Mouse (Mus musculus): ENCODE data around the gene Triap1.
"Not testable (repeated sequence)": the region's sequence is repeated elsewhere in the genome, so short reads cannot be mapped to it uniquely, and the experiment has no call there.

Triap1 gene

DNA sequence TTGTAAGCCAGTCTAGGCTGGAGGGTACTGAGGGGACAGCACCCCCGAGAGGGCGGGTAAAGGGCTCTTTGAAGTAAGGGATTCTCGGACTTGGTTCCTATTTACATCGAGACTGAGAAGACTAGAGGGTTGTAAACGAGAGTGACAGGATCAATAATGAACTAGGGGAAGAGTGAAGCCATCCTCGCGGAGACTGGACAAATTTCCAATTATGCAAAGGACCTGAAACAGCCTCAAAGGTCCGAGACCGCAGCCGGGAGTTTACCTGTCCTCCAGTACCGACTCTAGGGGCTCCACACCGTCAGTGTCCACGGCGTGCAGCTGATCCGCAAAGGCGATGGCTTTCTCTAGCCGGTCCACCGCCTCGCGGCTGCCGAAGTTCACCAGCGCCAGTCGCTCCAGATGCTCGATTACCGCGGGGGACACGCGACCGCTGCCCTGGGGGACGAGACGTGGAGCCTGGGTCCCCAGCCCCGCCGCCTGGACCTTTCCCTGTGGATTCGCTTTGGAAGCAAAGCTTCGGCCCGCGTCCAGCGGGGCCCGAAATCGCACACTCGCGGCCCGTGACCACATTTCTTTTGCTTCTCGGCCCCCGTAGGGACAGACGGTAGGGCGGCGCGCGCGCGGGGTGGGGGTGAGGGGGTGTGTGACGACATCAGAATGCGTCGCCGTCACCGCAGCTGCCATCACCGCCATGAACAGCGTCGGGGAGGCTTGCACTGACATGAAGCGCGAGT, at the start of gene Triap1, which contains the start of gene Gatc:
Triap1 (plus strand) TSS at position 649 of the 737 bp plus-strand sequence.
Gatc (minus strand) TSS at position 602 of the 737 bp plus-strand sequence.
- DNase-seq (ENCODE audit: low spot score): peak; percentile 86

DNA sequence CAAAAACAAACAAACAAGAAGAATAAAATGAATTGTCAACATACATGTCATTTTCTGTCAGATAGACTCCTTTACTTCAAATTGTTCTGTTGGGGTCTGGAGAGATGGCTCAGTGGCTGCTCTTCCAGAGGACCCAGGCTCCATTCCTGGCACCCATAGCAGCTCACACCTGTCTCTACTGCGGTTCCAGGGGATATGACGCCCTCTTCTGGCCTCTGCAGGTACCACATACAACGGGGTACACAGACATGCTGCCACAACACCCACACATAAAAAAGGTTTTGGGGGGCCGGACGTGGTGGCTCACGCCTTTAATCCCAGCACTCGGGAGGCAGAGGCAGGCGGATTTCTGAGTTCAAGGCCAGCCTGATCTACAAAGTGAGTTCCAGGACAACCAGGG, 46.9 kb upstream of the Triap1 start:
- DNase-seq (ENCODE audit: low spot score): no peak

DNA sequence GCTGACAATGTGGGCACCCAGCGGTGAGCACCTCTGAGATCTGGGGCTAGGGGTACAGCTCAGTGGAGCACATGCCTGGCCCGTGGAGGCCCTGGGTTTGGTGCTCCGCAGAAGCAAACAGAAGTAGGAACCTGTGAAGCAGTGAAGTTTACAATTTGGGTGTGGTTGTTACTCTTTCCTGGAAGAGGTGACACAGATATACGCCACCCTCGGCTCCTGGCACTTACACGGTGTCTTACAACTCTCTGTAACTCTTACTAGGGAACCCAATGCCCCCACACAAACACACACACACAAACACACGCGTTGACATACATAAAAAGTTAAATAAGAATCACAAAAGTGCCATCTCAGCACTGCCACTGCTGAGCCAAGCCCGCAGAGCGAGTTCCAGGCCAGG, 44.7 kb upstream of the Triap1 start:
- DNase-seq (ENCODE audit: low spot score): no peak

DNA sequence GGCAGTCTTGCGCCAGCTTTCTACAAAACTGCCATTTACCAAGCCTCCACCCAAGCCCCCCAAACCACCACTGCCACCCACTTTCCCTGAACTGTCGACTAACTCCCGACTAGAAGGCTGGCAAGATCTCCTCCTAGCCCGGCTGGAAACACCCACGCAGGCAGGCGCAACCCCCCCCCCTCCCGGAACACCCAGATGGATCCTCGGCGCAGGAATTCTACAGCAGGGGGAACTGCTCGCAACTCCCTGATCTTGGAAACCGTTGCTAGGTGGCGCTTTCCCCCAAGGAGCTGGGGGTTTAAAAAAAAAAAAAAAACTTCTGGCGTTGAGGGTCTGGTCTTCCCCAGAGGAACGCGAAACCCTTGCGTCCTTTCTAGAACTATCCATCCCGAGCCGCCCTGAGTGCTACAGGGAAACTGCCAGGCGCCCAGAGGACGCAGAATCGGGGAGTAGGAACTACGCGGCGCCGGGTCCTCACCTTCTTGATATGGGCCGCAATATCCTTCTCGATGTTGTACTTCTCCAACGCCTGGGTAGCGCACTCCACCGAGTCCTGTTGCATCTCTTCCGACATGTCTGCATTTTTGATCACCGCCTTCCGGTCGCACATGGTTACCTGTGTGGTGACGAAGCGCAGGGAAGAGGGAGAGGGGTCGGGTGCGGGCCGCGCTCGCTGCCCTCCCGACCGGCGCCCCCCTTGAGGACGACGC, 40.8 kb upstream of the Triap1 start:
- peak; percentile 62 for DNase-seq (ENCODE audit: low spot score)

DNA sequence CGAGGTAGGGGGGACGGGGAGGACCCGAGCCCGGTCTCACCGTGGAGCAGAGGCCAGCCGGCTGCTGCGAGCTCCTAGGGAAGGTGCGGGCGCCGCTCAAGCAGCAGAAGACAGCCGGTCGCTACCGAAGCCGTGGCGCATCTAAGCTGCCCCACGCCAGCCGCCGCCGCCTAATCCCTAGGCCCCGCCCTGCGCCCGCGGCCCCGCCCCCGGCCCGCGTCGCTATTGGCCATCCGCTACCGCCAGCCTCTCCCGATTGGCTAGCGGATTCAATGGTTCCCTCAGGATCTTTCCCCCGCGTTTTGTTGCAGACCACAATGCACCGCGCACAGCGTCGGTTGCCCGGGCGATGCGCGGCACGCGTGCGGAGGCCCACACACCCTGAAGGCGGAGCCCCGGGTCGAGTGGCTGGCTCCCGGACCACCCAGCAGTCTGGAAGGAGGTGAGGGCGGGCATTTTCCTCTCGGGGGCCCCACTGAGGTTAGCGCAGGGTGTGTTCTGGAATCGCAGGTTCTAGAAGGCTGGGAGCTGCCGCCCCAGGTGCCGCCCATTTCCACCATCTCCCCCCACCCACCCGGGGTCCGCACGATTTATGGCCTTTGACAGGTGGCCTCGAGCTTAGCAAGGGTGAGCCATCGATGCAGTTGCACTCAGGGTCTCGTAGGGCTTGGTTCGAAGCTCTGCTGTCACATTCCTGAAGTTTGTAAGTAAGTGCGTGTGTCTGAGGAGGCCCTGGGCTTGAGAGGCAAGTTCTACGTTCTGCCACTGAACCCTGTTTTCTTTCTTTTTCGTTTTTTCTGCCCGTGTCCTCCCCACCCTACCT, 40.0 kb upstream of the Triap1 start, which contains the start of gene Dynll1:
Dynll1 (minus strand) TSS at position 208 of the 823 bp plus-strand sequence.
- DNase-seq (ENCODE audit: low spot score): peak; percentile 99

DNA sequence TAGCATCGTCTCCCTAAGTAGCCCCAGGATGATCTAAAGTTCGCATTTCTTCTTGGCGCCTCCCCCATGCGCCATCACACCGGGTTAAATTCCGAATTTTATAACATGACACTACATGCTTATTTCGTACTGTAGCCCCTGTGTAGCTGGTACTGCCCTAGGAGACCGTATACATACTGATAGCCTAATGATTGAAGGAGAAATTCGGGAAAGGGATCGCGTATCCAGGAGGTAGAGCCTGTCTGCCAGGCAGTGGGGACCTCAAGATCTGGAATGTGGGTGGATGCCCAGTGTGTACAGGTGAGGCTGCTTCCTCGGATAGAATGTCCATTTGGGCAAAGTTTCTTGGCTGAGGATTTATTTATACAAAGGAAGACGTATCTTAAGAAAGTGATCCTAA, 39.4 kb upstream of the Triap1 start:
- DNase-seq (ENCODE audit: low spot score): no peak

DNA sequence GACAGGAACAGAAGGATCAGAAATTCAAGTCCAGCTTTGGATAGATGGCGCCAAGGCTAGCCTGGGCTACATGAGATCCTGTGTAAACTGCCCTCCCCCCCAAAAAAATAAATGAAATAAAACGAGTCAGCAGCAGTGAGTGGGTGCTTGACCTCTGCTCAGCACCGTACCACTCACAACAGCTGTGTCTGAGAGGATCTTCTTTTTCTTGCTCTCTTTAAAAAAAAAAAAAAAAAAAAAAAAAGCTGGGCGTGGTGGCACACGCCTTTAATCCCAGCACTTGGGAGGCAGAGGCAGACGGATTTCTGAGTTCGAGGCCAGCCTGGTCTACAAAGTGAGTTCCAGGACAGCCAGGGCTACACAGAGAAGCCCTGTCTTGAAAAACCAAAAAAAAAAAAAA, 38.8 kb upstream of the Triap1 start:
- not testable (repeated sequence) for DNase-seq (ENCODE audit: low spot score)

DNA sequence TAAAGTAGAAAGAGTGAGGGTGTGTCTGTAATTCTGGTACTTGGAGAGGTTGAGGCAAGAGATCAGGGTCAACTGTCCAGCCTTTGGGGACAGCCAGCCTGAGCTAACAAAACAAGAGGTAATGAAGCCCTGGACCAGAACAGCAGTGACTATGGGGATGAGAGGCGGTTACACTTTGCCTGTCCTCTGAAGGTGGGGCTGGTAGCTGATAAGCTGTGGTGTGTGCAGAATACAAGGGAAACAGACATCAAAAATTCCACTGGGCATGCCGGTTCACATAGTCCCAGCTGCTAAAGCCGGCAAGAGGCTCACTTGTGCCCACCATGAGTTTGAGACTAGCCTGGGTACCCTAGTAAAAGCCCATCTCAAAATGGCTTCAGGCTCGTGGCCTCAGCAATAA, 28.7 kb upstream of the Triap1 start:
- no peak for DNase-seq (ENCODE audit: low spot score)

DNA sequence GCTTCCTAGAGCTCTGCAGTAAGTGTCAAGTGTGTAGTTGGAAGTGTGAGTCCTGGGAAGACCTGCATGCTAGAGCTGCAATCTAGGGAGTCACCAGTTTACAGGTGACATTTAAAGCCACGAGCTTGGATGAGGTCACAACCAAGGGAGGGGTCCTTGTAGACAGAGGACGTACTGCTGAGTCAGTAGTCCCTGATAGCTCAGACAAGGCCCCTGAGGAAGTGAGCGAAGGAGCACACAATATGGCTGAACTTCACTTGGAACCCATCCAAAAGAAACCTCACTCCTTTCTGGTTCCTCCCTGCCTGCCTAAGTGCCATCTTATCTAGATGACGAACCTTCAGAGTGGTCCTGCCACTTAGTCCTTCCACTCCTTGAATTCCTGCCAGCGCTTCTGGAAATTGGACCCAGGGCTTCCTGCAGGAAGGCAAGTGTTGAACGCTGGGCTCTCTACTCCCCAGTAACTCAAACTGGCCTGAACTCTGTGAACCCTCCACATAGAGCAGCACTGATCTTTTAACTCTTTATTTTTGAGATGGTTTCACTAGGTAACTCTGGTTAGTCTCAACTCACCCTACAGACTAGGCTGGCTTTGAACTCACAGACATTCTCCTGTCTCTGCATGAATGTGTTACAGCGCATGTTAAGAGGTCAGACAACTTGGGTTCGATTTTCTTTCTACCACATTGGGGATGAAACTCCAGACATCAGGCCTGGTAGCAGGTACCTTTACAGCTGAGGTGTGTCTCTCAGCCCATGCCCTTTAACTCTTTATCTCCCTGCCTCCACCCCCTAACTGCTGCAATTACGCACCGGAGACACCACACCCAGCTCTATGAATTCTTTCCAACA, 28.0 kb upstream of the Triap1 start:
- no peak for DNase-seq (ENCODE audit: low spot score)

DNA sequence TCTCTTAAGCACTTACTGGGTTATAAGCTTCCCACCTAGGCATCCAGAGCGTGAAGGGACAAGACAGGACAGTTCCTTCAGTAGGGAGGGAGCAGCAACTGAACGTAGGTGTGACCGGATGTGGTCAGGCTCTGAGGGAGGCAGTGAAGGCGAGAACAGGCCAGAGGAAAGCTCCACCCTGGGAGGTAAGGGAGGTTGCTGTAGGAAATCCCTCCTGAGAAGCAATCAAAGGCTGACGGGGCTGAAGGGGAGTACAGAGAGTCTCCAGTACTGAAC, 27.4 kb upstream of the Triap1 start:
- DNase-seq (ENCODE audit: low spot score): no peak

DNA sequence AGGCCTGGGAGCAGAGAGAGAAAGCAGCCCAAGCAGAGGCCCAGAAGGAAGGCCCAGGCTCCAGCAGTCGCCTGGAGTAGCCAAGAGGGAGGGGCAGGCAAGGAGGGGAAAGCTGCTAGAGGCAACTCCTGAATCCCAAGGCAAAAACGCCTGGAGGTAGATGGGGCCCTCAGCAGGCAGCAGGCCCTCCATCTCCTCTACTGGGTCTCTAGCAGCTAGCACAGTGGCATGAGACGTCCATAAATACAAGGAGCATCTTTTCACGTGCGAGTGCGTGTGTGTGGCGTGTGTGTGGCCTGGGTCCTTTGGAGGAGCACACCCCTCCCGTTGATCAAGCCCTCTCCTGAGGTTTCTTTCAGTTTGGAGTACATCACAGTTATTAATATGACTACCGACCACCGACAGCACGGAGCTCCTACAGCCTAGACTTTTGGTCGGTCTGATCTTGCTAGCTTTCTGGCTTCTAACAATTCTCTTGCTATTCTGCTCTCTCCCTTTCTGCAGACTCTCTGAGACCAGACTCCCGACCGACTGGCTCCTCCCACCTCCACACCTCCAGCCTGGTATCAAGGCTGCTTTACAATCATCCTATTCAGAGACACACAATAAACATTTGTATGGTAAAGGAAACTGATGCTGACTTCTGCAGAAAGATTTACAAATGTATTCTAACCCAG, 23.9 kb upstream of the Triap1 start:
- DNase-seq (ENCODE audit: low spot score): no peak

DNA sequence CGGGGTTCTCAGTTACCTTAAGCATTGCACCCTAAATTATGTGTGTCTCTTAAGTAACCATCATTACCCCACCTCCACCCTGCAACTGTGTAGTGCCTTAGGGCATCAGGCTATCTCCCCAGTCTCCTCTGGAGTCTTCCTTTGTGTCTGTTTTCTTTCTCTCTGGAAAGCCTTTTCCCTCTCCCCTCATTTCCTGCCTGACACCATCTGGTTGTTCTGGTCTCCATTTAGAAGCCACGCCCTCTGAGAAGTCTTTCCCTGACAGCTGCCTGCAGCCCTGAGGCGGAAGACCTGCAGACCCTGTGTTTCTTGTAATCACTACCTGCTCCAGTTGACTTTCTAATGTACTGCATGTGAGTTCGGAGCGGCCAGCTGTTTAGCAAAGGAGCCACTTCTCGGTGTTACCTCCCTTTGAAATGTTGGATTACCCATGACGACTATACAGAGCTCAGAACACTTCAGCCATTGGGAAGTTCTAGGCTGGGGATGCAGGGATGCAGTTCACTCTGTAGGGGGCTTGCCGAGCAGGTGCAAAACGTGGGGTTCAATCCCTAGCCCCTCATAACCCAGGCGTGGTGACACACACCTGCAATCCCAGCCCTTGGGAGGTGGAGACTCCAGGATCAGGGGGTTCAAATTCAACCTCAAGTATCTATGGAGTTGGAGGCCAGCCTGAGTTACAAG, 23.2 kb upstream of the Triap1 start:
- no peak for DNase-seq (ENCODE audit: low spot score)

DNA sequence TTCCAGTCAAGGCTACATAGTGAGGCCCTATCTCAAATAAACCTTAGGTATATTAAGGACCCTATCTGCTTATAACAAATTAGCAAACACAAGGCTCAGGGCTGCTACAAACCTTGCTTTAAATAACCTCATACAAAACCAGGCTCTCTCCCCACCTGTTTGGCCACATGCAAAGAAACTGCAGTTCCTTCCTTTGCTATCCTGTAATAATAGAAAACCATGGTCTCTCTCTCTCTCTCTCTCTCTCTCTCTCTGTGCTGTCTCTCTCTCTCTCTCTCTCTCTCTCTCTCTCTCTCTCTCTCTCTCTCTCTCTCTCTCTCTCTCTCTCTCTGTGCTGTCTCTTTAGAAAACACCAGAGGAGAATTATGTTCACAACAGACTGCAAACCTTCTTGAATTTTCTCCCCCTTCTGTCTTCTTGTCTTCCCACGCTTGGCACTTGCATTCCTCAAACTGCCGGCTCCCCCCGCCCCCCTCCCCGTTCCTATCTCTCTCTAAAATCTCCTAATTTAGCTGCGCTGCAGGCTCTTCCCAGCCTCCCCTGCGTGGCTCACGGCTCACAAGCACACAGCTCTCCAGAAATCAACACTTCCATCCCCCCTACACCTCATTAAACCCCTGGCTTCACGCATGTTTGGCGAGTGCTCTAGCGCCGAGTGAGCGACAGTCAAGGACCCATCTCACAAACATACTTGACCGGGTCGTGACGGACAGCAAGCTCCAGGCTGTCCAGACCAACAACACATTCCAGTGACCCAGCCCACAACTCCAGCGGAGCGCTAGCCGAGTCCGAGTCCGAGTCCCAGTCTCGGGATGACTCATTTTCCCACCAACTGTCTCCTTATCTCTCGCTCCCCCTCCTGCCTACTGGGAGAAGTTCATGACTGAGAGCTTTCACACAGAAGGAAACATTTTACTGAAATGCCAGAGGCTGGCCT, 21.8 kb upstream of the Triap1 start:
- peak; percentile 75 for DNase-seq (ENCODE audit: low spot score)

DNA sequence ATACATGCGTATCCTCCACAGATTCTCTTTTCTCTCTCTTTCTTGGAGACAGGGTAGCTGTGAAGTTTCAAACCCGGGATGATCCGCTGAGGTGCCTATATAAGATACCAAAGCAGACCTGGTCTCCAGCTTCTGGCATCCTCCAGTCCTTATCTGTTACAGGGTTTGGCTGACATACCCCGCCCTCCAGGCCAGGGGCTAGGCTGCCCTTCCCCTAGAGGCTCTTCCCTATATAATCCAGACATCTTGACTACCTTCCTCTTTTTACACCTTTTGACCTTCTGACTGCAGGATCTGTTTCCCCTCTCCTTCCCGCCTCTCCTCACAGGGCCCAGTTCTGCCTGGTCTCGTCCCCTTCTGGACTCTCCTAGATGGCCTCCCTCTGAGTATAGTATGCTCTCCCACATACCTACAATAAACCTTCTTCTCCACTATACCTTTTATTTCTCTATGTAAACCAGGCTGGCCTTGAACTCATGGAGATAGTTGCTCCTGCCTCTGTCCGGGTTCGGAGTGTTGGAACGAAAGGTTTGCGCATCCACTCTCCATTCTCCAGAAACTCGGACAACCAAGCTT, 14.7 kb upstream of the Triap1 start:
- DNase-seq (ENCODE audit: low spot score): no peak

DNA sequence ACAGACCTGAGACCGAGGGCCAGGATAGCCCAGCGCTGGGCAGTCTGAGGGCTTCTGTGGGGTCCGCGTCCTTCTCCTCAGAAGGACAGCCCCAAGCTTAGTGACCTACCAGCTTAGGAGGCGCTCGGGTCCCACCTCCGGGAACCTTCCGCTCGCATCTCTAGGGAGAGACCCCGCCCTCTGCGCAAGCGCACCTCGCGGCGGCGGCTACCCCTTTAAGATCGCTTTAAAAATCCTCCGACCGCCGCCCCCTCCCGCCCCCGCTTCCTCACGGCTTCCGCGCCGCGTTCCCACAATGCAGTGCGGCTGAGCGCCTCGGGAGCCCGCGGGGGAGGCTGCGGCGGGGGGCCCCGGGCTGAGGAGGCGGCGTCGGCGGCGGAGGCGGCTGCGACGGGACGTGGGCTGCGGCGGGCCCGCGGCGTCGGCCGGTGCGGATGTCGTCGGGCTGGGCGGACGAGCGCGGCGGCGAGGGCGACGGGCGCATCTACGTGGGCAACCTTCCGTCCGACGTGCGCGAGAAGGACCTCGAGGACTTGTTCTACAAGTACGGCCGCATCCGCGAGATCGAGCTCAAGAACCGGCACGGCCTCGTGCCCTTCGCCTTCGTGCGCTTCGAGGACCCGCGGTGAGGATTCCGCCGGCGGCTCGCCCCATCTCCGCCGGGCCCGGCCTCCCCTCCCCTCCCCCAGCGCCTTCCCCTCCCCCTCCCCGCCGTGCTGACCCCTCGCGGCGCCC, 14.0 kb upstream of the Triap1 start, which contains the start of gene Srsf9:
Srsf9 (plus strand) TSS at position 303 of the 735 bp plus-strand sequence.
- peak; percentile 93 for DNase-seq (ENCODE audit: low spot score)

DNA sequence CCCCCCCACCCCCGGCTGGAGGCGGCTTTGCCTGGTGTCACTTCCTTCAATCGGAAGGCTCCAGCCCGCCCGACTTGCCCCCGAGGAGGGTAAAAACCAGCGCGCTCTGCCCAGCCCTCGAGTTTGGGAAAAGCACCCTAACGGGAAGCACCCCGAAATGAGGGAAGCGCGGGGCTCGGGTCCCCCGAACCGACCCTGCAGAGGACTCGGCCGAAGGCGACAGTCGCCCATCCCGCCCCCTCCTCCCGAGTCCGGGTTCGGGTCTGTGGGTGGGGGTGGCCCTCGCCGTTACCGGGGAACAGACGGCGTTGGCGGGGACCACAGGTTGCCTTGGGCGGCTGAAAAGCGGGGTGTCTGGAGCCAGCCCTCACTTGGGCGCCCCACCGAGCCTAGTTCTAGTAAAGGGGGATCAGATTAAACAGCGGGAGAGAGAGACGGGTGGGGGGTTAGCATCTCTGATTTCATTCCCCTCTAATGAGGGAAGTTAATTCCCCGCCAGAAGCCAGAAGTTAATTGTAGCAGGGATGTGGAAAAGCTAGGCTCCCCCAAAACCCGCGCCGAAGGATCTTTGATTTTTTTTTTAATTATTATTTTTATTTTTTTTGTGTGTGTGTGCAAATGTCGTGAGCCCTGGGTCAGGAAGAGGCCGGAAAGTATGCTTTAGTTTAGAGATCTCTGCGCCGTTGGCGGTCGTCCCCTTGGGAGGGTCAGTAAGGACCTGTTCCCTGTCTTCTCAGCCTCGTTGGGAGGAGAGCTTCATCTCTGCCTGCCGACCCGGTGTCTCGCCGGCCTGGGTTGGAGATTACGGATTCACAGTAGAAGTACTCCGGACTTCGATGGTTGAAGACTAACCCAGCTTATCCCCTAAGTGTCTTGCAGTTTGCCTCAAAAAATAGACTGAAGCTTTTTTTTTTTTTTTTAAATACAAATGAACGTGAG, 13.1 kb upstream of the Triap1 start:
- DNase-seq (ENCODE audit: low spot score): peak; percentile 48

DNA sequence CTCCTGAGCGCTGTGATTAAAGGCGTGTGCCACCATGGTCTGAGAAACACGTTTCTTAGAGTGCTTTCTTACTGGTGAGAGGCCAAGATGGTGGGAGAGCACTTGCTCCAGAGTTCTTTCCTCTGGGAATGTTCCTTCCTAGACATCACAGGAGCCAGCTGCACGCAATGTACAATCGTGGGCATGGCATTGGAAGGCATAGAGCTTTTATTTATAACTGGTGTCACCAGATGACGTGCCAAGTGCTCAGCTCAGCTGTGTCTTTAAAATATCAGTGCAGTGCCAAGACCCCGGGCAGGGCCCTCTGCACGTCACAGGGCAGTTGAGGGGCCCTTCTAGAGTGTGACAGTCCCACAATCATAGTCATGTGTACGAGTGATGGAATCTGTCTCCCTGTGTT, 10.1 kb upstream of the Triap1 start:
- peak; percentile 48 for DNase-seq (ENCODE audit: low spot score)

Data from layer of hippocampus, adult 11-12 months (tissue).